Mouse (Mus musculus) erythroblast, adult 5-6 weeks (primary cell): ENCODE results near the gene Ccdc141. TPM values are rescaled to one million over a fixed set of nuclear protein-coding genes. Genes with fewer than 3 reads are reported as not detected.
A peak's percentile ranks its signal among the peaks of the same experiment; 100 is the strongest.

Experiments
- ATAC-seq: replicated peaks from 2 replicates; pipeline ENCODE4 v1.8.0; 2016; ENCODE audit warnings: moderate number of reproducible peaks, mild to moderate bottlenecking, moderate TSS enrichment, inconsistent platforms; ENCODE audit not compliant: poor library complexity, low FRiP score, severe bottlenecking
- total RNA-seq, 2 experiments: library from RNA; stranded (forward) in 1 of 2; stranded (reverse) in 1 of 2; fragments of 150-400 nt in 1 of 2; fragments of 200-764, 138-1000 nt in 1 of 2; gene quantifications; 2 replicates each; pipeline versions ENCODE4 v1.2.3 to v1.2.4; 2015 to 2017; ENCODE audit warnings: low replicate concordance in 2 of 2

Ccdc141 gene
- total RNA-seq (2015; ENCODE audit: low replicate concordance) (0.42 and 4.4 TPM in 2 replicates), total RNA-seq (2017; ENCODE audit: low replicate concordance) (2.0 and 3.5 TPM in 2 replicates)

GRCm38 (mm10) chr2:77170633-77171105, at the start of gene Ccdc141:
Gene Ccdc141, minus strand, starts transcription at chr2:77170636.
- ATAC-seq, result 0 out of 2 replicates have a peak, but pooled peaks have one; percentile 15

- ATAC-seq, result no peak
Measured at GRCm38 (mm10) chr2:77212885-77213284, 42.4 kb upstream of the Ccdc141 start.

- no peak for ATAC-seq
Measured at GRCm38 (mm10) chr2:77206951-77207350, 36.5 kb upstream of the Ccdc141 start.

- ATAC-seq, result no peak
Measured at GRCm38 (mm10) chr2:77203916-77204315, 33.5 kb upstream of the Ccdc141 start.

GRCm38 (mm10) chr2:77201900-77202299, 31.5 kb upstream of the Ccdc141 start:
- ATAC-seq, result no peak

GRCm38 (mm10) chr2:77200958-77201614, 30.6 kb upstream of the Ccdc141 start:
- peak; percentile 97 for ATAC-seq

GRCm38 (mm10) chr2:77200379-77200778, 29.9 kb upstream of the Ccdc141 start:
- no peak for ATAC-seq

GRCm38 (mm10) chr2:77198246-77198645, 27.8 kb upstream of the Ccdc141 start:
- no peak for ATAC-seq

GRCm38 (mm10) chr2:77196819-77197218, 26.4 kb upstream of the Ccdc141 start:
- ATAC-seq, result no peak

GRCm38 (mm10) chr2:77195056-77195455, 24.6 kb upstream of the Ccdc141 start:
- ATAC-seq, result no peak

- ATAC-seq, result no peak
Measured at GRCm38 (mm10) chr2:77191811-77192210, 21.4 kb upstream of the Ccdc141 start.

- no peak for ATAC-seq
Measured at GRCm38 (mm10) chr2:77190891-77191290, 20.5 kb upstream of the Ccdc141 start.

GRCm38 (mm10) chr2:77190301-77190700, 19.9 kb upstream of the Ccdc141 start:
- ATAC-seq, result no peak

GRCm38 (mm10) chr2:77189671-77190070, 19.2 kb upstream of the Ccdc141 start:
- ATAC-seq, result no peak

- ATAC-seq, result no peak
Measured at GRCm38 (mm10) chr2:77187501-77187900, 17.1 kb upstream of the Ccdc141 start.

GRCm38 (mm10) chr2:77186912-77187311, 16.5 kb upstream of the Ccdc141 start:
- no peak for ATAC-seq

GRCm38 (mm10) chr2:77184049-77184571, 13.7 kb upstream of the Ccdc141 start:
- ATAC-seq, result no peak

- no peak for ATAC-seq
Measured at GRCm38 (mm10) chr2:77183646-77184045, 13.2 kb upstream of the Ccdc141 start.

GRCm38 (mm10) chr2:77182996-77183380, 12.6 kb upstream of the Ccdc141 start:
- no peak for ATAC-seq

- no peak for ATAC-seq
Measured at GRCm38 (mm10) chr2:77182271-77182995, 12.0 kb upstream of the Ccdc141 start.

- ATAC-seq, result peak; percentile 91
Measured at GRCm38 (mm10) chr2:77177472-77177871, 7.0 kb upstream of the Ccdc141 start.
